Mouse (Mus musculus): Measurements from ENCODE around the gene Rrnad1. TPM values are rescaled to one million over a fixed set of nuclear protein-coding genes. Genes with fewer than 3 reads are reported as not detected.

The Rrnad1 gene
- 10 to 100 TPM; 31.8 to 33.3 TPM for total RNA-seq (2023)

DNA sequence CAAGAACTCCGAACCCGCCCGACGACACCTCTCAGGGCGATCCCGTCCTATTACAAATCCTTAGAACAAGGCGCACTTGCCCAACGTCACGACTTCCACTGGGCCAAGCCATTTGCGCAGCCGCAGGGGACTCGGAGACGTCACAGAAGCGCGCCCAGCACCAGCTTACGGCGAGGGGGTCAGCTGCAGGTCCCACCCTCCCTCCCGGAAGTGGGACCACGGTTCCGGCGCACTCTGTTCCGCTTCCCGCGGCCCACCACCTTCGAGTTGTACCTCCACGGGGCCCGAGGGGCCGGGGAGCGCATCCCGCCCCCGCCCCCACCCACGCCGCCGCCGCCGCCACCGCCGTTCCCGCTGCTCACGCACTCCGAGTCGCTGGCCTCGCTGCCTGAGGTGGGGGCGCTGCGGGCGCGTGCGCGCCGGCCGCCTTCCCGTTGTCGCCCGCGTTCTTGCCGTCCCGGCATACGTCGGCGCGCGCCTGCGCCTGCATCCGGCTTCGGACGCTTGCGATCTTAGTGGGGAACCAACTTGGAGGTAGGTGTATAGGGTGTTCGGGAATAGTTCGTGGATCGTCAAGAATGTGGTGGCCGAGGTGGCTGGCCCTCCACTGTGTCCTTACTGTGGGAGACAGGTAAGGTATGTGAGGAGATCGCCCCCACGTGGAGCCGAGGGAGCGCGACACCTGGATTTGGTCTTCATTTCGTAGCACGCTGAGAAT is at the start of gene Rrnad1, which contains the start of gene Isg20l2:
TSS of gene Rrnad1 (minus strand) at position 640 of the 718 bp plus-strand sequence.
TSS of gene Isg20l2 (plus strand) at position 237 of the 718 bp plus-strand sequence.

DNA sequence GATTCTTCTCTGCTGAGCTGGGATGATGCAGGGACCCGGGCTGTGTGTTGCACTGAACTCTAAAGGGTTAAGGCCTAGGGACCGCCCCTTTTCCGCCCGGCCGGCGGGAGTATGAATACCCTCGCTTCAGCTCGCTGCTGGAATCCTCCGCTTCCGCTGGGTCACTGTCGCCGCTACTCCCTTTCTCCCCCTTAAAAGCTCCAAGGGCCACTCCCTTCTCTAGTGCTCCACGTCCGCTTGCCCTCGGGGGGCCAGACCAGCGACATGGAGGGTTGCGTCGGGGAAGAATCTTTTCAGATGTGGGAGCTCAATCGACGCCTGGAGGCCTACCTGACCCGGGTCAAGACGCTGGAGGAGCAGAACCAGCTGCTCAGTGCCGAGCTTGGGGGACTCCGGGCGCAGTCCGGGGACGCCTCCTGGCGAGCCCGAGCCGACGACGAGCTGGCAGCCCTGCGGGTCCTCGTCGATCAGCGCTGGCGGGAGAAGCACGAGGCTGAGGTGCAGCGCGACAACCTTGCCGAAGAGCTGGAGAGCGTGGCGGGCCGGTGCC is 40.5 kb upstream of the Rrnad1 start, which contains the start of gene Nes:
TSS of gene Nes (plus strand) at position 140 of the 550 bp plus-strand sequence.

DNA sequence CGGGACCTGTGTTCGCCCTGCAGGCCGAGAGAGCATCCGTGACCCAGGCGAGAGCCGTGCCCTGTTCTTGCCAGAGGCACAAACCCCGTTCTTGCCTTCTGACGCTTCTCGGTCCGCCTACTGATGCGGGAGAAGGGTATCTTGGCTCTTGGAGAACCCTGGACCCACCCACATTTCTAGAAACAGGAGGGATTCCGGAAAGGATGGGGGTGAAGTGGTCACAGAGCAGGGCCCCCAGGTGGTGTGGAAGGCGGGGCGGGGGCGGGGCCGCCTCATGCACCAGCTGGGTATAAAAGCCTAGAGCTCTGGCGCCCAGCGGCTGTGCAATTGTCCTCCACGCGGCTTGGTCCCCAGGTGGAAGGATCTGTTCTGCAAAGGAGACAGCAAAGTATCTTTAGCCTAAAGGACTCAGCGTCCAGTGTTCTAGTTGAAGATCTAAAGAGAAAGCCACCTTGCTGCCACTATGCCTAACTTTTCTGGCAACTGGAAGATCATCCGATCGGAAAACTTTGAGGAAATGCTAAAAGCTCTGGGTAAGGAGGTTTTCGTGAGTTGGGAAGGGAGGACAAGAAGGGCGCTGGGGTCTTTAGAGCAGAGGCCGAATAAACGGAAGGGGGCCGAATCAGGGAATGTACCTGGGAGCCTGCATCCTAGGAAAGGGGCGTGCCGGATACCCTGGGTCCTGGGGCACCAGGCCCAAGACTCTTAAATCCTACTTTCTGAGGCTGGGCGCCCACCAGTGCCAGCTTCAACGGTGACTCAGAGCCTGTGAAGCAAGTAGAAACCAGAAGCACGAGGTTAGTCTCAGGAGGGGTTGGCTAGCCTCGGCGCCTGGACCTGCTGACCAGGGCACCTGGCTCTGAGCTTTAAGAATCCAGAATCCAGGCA is 18.1 kb upstream of the Rrnad1 start, which contains the start of gene Crabp2:
TSS of gene Crabp2 (plus strand) at position 289 of the 888 bp plus-strand sequence.

GRCm38 (mm10) chr3:87919336-87920108 is 11.0 kb downstream of the Rrnad1 start, which contains the start of gene Mrpl24:
Mrpl24 (plus strand) TSS chr3:87919506.

GRCm38 (mm10) chr3:87905880-87906485 is 24.5 kb downstream of the Rrnad1 start, which contains the start of gene Hdgf:
Hdgf (plus strand) TSS chr3:87906321.

GRCm38 (mm10) chr3:87885281-87886003 is 45.1 kb downstream of the Rrnad1 start, which contains the start of gene Prcc:
Prcc (minus strand) TSS chr3:87885608.

Other genes with a start within 250 kb of the Rrnad1 start
- gene Lrrc71, start 182.1 kb downstream of the Rrnad1 start, total RNA-seq (2023) = 1 to 10 TPM in 1 of 2 experiments, under 1 TPM in 1; 0.61 to 5.9 TPM
- not detected for gene Ntrk1, start 135.6 kb downstream of the Rrnad1 start, total RNA-seq (2023)
- gene Insrr, start 133.8 kb downstream of the Rrnad1 start, total RNA-seq (2023) = under 1 TPM in 1 of 2 experiments, not detected in 1; 0.15 TPM
- 10 to 100 TPM; 35.6 to 35.9 TPM for gene Pear1, start 106.4 kb downstream of the Rrnad1 start, total RNA-seq (2023)
- gene Sh2d2a, start 84.0 kb downstream of the Rrnad1 start, total RNA-seq (2023) = 100 to 1,000 TPM; 194 to 202 TPM
- 10 to 100 TPM; 57.4 to 65.0 TPM for gene Prcc, start 45.1 kb downstream of the Rrnad1 start, total RNA-seq (2023)
- 100 to 1,000 TPM; 103 to 104 TPM for gene Hdgf, start 24.4 kb downstream of the Rrnad1 start, total RNA-seq (2023)
- gene Mrpl24, start 11.2 kb downstream of the Rrnad1 start, total RNA-seq (2023) = 100 to 1,000 TPM; 147 to 161 TPM
- gene Isg20l2, start 403 bp downstream of the Rrnad1 start, total RNA-seq (2023) = 10 to 100 TPM; 69.9 to 72.7 TPM
- gene Crabp2, start 17.9 kb upstream of the Rrnad1 start, total RNA-seq (2023) = 1 to 10 TPM; 2.3 to 5.0 TPM
- not detected for gene Nes, start 40.4 kb upstream of the Rrnad1 start, total RNA-seq (2023)
- gene Bcan, start 69.5 kb upstream of the Rrnad1 start, total RNA-seq (2023) = not detected
- gene Hapln2, start 96.9 kb upstream of the Rrnad1 start, total RNA-seq (2023) = not detected
- 10 to 100 TPM; 21.9 to 34.1 TPM for gene Gpatch4, start 112.4 kb upstream of the Rrnad1 start, total RNA-seq (2023)
- gene Naxe, start 127.8 kb upstream of the Rrnad1 start, total RNA-seq (2023) = 10 to 100 TPM; 24.1 to 31.7 TPM
- not detected for gene Ttc24, start 147.6 kb upstream of the Rrnad1 start, total RNA-seq (2023)
- gene Iqgap3, start 151.3 kb upstream of the Rrnad1 start, total RNA-seq (2023) = 1 to 10 TPM in 1 of 2 experiments, under 1 TPM in 1; 0.77 to 2.1 TPM
- gene Mef2d, start 211.7 kb upstream of the Rrnad1 start, total RNA-seq (2023) = 100 to 1,000 TPM; 241 to 255 TPM

All from T-cell, adult 66 days (primary cell).